Mouse (Mus musculus): Measurements from ENCODE around the gene Plxnb1. TPM values are rescaled to one million over a fixed set of nuclear protein-coding genes. Genes with fewer than 3 reads are reported as not detected.

Gene Plxnb1
- total RNA-seq, 2 experiments from 2014 or later: 83.2 to 98.9 TPM

DNA sequence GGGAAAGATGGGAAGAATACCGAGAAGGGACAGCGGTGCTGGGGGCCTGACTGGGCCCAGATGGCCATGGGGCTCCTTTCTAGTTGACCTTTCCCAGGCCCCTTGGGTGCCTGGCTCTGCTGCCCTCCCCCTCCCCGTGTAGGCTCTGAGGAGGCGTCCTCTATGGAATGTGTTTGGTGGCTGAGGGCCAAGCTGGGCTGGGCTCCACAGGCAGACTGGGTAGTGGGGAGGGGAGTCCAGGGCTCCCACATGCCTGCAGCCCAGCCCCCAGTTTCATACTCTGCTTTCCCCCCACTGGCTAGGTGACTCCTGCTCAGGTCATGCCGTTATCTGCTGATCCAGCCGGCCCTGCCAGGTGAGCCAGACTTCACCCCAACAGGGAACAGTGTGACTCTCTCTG, 3.8 kb downstream of the Plxnb1 start:
- peak in 1 of 2 experiments; percentile 29 for DNase-seq (ENCODE audit: extremely low spot score in 1 of 2, low spot score in 1 of 2)

DNA sequence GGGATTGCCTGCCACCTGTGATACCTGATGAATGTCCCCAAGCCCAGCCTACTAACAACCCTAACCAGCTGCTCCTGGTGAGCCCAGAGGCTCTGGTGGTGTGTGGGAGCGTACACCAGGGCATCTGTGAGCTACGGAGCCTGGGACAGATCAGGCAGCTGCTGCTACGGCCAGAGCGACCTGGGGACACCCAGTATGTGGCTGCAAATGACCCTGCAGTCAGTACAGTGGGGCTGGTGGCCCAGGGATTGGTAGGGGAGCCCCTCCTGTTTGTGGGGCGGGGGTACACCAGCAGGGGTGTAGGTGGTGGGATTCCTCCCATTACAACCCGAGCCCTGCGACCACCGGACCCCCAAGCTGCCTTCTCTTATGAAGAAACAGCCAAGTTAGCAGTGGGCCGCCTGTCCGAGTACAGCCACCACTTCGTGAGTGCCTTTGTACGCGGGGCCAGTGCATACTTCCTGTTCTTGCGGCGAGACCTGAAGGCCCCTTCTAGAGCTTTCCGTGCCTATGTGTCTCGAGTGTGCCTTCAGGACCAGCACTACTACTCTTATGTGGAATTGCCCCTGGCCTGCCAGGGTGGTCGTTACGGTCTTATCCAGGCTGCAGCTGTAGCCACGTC, 5.2 kb downstream of the Plxnb1 start:
- no peak for DNase-seq (ENCODE audit: extremely low spot score in 1 of 2, low spot score in 1 of 2)

DNA sequence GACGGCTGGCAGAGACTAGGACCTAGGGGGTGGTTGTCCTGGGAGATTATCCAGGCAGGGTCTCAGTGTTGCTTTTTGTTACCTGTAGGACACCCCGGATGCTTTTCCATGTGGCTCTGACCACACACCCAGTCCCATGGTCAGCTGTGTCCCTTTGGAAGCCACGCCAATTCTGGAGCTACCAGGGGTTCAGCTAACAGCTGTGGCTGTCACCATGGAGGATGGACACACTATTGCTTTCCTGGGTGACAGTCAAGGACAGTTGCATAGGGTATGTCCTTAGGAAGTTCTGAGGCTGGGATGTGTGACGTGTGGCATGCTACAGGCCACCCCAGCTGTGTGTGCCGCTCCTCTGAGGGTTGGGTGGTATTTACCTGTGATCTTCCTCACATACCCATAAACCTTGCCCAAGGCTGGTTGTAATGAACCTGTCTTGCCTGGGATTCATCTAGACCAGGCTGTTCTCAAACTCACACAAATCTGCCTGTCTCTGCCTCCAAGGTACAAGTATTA, 6.8 kb downstream of the Plxnb1 start:
- DNase-seq (ENCODE audit: extremely low spot score in 1 of 2, low spot score in 1 of 2): no peak

DNA sequence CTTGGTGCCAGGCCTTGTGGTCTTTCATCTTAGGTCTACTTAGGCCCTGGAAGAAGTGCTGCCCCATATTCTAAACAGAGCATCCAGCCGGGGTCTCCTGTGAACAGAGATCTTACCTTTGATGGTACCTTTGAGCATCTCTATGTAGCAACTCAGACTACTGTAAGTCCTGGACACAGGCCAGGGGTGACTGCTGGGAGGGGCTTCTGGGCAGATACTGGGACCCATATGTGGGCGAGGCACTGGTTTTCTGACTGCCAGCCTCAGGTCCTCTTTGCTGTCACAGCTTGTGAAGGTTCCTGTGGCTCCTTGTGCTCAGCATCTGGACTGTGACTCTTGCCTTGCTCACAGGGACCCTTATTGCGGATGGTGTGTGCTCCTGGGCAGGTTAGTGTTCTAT, 7.4 kb downstream of the Plxnb1 start:
- DNase-seq (ENCODE audit: extremely low spot score in 1 of 2, low spot score in 1 of 2): no peak

DNA sequence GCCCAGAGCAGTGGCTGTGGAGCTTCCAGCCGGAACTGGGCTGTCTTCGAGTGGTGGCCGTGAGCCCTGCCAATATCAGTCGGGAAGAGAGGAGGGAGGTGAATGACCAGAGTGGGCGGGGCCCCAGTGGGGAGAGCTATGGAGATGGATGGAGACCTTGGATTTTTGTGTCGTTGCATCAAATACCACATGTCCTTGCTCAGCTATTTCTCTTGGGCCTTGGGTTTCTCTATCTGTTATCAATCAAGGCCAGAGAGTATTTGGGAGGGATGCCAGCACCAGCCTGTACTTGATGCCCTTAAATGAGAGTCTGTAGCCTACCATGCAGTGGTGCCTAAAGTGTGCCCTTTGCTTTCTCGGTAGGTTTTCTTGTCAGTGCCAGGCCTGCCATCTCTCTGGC, 8.1 kb downstream of the Plxnb1 start:
- no peak for DNase-seq (ENCODE audit: extremely low spot score in 1 of 2, low spot score in 1 of 2)

DNA sequence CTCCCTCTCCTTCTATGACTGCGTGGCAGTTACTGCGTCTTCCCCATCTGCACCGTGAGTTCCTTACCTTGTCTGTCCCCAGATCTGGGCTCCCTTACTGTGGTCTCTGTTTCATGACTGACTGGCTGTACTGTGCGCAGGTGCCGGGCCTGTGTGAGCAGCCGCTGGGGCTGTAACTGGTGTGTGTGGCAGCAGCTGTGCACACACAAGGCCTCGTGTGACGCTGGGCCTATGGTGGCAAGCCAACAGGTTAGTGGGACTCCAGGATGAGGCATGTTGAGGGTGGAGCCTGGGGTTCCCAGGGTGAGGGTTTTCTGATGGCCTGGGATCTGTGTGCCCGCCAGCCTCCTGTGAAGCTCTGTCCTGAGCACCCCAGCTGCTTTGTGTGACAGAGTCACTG, 8.9 kb downstream of the Plxnb1 start:
- no peak for DNase-seq (ENCODE audit: extremely low spot score in 1 of 2, low spot score in 1 of 2)

DNA sequence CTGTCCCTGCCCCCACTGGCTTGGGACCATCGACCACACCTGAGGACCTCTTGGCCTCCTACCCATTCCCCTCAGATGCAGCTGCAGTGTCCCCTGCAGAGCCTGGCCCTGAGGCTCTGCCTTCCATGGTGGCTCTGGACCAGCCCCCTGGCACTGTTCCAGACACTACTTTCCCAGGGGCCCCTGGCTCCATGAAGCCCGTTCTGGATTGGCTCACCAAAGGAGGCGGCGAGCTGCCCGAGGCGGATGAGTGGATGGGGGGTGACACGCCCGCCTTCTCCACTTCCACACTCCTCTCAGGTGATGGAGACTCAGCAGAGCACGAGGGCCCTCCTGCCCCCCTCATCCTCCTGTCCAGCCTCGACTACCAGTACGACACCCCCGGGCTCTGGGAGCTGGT, 9.8 kb downstream of the Plxnb1 start:
- peak in 1 of 2 experiments; percentile 21 for DNase-seq (ENCODE audit: extremely low spot score in 1 of 2, low spot score in 1 of 2)

DNA sequence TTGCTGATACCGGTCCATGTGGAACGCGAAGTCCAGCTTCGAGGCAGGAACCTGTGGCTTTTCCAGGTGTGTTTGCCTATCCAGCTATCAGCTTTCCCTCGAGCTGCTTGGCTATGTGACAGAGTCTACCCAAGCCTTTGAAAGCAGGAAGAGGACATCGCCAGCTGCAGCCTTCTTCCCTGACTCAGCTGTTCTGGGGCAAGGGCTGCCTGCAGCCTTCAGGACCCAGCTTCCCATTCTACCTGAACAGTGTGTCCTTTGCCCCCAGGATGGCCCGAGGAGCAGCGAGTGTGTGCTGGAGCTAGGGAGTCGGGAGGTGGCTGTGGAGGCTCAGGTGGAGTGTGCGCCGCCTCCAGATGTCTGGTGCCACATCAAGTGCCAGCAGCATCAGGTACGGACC, 10.5 kb downstream of the Plxnb1 start:
- DNase-seq (ENCODE audit: extremely low spot score in 1 of 2, low spot score in 1 of 2): no peak

DNA sequence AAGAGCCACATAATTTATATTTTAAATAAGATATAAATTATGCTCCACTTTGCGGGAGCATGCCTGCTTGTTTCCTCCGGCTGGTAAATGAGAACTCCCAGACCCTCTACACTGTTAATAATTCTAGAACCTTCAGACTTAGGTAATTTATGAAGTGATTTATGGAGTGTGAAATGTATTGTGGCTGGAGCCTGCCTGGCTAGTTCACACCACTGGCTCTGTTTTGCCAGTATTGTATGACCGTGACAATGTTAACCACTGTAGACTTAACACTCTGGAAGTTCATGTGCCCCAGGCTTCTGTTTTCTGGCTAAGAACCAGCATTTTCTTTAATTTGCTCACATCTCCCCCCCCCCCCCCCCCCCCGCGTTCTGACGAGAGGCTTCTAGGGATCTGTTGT, 12.2 kb downstream of the Plxnb1 start:
- DNase-seq (ENCODE audit: extremely low spot score in 1 of 2, low spot score in 1 of 2): no peak

DNA sequence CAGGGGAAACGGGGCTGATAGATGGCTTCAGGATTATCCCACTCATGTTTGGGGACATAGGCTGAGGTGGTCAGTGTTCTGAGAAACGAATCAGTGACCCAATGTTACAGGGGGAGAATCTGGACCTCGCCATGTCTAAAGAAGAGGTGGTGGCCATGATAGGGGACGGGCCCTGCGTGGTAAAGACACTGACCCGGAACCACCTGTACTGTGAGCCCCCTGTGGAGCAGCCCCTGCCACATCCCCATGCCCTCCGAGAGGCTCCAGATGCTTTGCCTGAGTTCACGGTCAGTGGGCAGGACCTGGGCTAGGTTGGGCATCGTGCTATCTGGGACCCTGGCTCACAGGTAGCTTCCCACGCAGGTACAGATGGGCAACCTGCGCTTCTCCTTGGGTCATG, 15.1 kb downstream of the Plxnb1 start:
- DNase-seq (ENCODE audit: extremely low spot score in 1 of 2, low spot score in 1 of 2): no peak

DNA sequence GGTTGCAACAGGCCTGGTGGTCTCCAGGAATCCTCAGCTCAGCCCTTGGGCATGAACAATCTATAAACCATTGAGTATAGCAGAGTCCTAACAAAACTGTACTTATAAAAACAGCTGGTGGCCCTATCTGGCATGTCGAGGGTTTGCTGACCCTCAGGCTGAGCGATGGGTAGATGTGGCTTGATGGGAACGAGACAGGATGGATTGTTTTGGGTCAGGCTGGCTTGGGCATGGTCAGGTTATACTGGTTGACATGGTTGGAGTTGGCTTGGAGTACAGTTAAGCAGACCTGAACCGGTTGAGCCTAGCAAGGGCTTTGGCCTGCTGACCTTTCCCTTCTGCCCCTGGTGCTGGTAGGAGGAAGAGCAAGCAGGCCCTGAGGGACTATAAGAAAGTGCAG, 15.9 kb downstream of the Plxnb1 start:
- DNase-seq (ENCODE audit: extremely low spot score in 1 of 2, low spot score in 1 of 2): no peak

DNA sequence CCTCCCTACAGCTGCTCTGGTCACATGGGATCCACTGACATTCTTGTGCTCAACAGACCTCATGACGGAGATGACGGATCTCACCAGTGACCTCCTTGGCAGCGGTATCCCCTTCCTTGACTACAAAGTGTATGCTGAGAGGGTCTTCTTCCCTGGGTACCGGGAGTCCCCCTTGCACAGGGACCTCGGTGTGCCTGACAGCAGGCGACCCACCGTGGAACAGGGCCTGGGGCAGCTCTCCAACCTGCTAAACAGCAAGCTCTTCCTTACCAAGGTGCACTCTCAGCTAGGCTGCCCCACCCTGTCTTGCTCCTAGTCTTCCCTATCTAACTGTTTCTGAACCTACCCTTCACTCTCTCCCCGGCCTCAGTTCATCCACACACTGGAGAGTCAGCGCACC, 16.4 kb downstream of the Plxnb1 start:
- DNase-seq (ENCODE audit: extremely low spot score in 1 of 2, low spot score in 1 of 2): no peak

DNA sequence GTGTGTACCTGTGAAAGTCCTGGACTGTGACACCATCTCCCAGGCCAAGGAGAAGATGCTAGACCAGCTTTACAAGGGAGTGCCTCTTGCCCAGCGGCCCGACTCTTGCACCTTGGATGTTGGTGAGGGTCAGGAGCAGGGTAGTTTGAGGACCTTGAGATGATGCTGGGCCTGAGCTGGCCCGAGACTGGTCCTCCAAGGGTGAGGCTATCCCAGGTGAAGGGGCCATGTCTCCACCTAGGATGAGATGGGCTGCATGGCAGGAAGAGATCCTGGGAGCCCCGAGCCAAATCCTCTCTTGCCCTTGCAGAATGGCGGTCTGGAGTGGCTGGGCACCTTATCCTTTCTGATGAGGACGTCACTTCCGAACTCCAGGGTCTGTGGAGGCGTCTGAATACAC, 18.1 kb downstream of the Plxnb1 start:
- DNase-seq (ENCODE audit: extremely low spot score in 1 of 2, low spot score in 1 of 2): no peak

DNA sequence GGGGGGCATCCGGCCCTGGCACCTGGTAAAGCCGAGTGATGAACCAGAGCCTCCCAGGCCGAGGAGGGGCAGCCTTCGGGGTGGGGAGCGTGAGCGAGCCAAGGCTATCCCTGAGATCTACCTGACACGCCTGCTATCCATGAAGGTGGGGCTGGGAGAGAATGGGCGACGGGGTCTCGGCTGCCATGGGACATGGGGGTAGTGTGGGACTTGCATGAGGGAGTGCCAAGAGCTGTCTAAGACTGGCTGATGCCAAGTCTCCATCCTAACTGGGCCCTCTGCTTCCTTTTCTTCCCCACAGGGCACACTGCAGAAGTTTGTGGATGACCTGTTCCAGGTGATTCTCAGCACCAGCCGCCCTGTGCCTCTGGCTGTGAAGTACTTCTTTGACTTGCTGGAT, 19.1 kb downstream of the Plxnb1 start:
- no peak for DNase-seq (ENCODE audit: extremely low spot score in 1 of 2, low spot score in 1 of 2)

DNA sequence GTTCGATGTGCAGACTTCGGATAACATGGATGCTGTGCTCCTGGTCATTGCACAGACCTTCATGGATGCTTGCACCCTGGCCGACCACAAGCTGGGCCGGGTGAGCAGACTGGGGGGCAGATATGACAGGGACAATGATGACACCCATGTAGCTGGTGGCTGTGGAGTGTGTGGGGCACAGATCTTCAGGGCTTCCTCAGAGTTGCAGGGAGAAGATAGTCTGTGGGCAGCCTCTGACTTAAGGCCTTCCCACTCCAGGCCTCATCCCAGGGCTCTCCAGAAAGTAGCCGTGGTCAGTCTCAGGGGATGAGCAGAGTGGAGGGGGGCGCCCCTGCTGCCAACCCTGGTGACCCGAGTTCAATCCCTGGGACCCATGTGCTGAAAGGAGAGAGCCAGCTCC, 19.7 kb downstream of the Plxnb1 start:
- no peak for DNase-seq (ENCODE audit: extremely low spot score in 1 of 2, low spot score in 1 of 2)

DNA sequence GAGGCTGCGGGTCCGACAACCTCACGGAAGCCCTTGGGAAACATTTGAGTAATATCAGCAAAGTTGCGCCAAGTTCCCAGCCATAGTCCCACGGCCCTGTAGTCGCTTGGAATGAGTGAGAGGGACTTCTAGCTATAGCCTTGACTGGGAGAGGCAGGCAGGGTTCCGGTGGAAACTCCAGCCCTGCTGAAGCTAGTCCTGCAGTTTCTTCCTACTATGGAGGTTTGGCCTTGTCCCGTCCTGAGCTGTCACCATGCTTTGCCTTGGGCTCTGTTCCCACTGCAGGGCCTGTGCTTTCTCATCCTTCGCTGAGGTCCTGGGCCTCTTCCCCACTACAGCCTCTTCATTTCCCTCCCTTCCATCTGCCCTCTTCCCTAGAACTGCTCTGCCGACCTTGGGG, 21.0 kb downstream of the Plxnb1 start:
- no peak for DNase-seq (ENCODE audit: extremely low spot score in 1 of 2, low spot score in 1 of 2)

DNA sequence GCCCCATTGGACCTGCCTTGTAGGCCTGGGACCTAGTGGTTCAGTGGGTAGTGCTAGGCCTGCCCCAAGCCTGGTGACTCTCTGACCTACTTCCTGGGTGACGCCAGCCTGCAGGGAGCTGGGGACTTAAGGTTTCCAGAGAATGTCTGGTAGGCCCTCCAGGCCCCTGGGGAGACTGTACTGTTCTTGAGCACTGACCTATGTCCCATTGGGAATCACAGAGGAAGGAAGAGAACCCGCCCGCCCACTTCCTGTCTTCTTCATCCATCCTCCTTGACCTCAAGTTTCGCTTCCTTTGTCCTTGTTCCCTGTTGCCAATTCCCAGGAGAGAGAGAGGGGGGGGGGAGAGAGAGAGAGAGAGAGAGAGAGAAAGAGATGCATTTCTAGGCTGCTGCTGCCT, 22.9 kb downstream of the Plxnb1 start:
- no peak for DNase-seq (ENCODE audit: extremely low spot score in 1 of 2, low spot score in 1 of 2)

DNA sequence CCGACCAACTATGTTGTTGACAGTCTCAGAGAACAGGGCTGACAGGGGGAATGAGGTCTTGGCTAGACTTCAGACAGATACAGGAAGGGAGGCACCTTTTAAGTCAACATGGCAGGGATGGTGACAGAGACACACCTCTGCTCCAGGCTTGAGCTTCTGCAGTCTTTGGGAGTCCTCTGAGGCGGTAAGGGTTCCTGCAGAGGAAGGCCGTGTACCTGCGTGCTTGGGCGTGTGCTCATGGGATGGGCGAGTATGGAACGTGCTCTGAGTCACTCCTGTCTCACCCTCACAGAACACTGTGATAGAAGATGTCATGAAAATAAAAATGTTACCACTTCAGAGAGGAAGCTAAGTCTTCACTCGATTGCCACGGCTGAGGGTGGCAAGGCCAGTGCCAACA, 24.4 kb downstream of the Plxnb1 start:
- DNase-seq (ENCODE audit: extremely low spot score in 1 of 2, low spot score in 1 of 2): no peak

DNA sequence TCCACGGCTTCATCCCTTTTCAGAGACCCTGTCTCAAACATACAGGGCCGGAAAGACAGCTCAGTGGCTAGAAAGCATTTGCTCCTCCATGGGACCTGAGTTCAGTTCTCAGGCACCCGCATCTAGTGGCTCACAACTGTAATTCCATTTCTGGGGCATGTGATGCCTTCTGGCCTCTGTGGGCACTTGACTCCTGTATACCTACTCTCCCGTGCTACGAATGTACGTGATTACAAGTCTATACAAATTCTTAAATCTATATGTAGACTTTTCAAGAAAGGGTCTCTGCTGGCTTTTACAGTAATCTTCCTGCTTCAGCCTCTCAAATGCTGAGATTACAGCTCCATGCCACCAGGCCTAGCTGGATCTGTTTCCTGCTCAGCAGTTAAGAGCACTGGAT, 25.8 kb downstream of the Plxnb1 start:
- no peak for DNase-seq (ENCODE audit: extremely low spot score in 1 of 2, low spot score in 1 of 2)

DNA sequence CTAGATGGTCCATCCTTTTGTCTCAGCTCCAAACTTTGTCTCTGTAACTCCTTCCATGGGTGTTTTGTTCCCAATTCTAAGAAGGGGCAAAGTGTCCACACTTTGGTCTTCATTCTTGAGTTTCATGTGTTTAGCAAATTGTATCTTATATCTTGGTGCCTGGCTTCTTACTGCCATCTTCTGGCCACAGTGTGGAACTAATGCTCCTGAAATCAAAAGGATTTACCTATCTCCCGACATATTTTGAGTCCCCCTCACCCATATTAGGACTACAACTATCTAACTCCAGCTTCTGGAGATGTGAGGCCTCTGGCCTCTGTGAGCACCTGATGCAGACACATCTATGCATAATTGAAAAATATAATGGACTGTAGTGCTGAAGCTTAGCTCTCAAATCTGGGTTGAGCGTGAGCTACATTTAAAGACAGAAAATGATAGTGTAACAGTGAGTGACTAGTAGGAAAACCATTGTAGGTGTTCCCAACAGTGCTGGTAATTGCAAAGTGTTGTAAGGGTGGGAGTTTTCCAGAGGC, 27.4 kb downstream of the Plxnb1 start:
- no peak for DNase-seq (ENCODE audit: extremely low spot score in 1 of 2, low spot score in 1 of 2)

DNA sequence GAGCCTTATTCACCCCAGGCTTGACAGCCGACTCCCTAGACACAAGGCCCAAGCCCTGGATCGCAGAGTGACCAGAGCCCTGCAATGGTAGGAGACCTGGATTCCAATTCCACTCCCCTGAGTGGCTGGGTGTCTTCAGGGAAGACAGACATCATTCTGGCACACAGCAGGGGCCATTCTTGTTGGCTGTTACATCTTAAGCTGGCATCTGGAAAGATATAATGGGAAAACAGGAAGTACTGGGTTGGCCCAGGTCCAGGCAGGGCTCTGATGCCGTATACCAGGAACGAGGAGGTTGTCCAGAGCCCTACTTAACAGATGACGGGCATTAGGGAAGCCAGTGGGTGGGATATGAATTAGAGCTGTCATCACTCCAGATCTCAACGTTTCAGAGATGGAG, 28.1 kb downstream of the Plxnb1 start:
- no peak for DNase-seq (ENCODE audit: extremely low spot score in 1 of 2, low spot score in 1 of 2)

DNA sequence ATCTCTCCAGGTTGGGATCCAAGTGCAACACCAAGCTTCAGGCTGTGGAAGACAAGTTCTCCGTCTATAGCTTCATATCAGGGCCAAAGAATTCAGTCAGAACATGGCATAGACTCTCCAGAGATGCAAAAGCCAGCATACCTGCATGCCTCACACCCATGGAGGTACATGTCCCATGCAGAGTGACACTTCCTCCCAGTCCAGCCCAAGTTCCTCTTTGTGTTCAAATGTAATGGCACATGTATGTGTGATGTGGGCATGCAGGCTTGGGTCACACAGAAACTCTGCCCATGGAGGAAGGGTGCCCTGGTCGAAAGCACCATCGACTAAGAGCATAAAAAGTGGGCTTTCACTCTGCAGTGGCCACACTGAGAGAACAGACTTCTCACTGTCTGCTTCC, 29.0 kb downstream of the Plxnb1 start:
- no peak for DNase-seq (ENCODE audit: extremely low spot score in 1 of 2, low spot score in 1 of 2)

DNA sequence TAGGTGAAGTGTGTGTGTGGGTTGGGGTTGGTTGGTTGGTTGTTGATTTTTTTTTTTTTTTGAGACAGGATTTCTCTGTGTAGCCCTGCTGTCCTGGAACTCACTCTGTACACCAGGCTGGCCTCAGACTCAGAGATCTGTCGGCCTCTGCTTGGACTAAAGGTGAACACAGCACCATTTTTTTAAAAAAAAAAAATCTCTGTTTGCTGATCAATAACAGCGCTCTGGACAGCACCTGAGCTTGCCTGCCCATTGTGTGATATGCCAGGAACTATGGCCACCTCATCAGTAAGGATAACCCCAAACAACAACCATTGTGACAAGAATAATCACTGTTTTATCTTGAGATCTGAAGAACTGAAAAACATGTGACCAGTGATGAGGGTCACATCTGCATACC, 29.9 kb downstream of the Plxnb1 start:
- DNase-seq (ENCODE audit: extremely low spot score in 1 of 2, low spot score in 1 of 2): no peak
